Mouse (Mus musculus): ENCODE results near the gene Chst3.
"Not testable (repeated sequence)": the region's sequence is repeated elsewhere in the genome, so short reads cannot be mapped to it uniquely, and the experiment has no call there.

Chst3 gene

GRCm38 (mm10) chr10:60162184-60162972 is 56.7 kb downstream of the Chst3 start:
- DNase-seq (ENCODE audit: low read depth, low spot score) = not testable (repeated sequence)

- not testable (repeated sequence) for DNase-seq (ENCODE audit: low read depth, low spot score)
These were observed 57.7 kb downstream of the Chst3 start for GRCm38 (mm10) chr10:60161397-60161796.

DNA sequence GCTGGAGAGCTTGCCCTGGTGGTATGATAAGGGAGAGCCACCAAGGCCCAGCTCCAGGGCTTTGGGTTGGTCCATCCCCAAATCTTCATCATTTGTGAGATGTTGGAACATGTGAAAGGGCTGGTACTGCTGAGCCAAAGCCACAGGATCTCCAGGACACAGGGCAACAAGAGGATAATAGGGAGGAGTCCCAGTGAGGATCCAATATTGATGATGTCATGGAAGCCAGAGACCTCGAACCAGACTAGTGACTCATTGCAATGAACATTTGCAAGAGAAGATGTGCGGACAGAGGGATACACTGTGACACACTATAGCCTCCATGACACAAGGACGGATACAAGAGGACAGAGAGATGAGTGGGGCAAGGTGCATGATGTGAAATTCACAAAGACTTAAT is 60.9 kb downstream of the Chst3 start:
- DNase-seq (ENCODE audit: low read depth, low spot score) = no peak

GRCm38 (mm10) chr10:60156016-60156415 is 63.0 kb downstream of the Chst3 start:
- no peak for DNase-seq (ENCODE audit: low read depth, low spot score)

DNA sequence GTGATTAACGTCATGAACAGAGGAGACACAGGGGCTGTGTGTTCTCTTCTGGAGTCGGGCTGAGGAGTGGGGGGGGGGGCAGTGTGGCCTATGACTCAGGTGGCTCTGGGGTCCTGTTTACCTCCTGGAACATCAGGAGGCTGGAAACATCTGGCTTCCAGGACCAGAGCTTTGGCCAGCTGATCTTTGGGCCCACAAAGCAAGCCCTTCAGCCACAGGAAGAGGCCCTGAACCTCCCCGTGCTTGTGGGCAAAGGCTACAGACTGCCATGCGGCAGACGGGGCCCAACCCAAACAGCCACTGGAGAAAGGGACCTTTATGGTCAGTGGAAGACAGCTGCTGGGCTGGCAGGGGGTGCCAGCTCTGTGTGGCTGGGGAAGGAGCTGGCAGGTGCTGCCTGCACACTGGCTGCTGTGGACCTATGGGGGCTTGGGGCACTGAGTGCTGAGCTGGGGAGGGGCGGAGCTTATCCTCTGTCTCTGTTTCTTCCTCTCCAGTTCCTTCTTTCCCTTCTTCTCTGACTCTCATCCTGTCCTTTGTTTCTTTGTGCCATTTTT is 67.9 kb downstream of the Chst3 start:
- DNase-seq (ENCODE audit: low read depth, low spot score) = no peak

GRCm38 (mm10) chr10:60148087-60148486 is 71.0 kb downstream of the Chst3 start:
- no peak for DNase-seq (ENCODE audit: low read depth, low spot score)

DNA sequence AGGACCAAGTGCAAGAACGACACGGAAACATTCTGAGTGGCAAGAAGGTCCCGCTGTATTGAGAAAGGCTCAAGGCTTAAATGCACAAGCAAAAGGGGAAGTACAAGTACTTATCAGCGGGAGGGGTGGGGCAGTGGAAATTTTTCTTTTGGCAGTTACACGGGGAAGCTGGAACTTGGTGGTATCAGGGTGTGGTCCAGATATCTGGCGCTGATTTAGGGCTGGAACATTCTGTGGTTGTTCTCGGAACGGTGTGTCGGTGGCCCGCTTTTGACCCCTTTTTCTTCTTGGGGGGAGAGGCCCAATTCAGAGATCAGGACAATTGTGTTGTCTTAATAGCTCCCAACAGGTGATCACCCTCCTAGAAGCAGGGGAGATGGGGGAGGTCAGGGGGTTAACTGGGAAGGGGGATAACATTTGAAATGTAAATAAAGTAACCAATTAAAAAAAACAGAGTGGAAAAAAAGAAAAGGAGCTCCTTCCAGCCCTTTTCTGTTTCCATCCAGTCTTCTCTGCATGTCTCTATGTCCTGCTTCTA is 71.5 kb downstream of the Chst3 start:
- DNase-seq (ENCODE audit: low read depth, low spot score) = not testable (repeated sequence)

DNA sequence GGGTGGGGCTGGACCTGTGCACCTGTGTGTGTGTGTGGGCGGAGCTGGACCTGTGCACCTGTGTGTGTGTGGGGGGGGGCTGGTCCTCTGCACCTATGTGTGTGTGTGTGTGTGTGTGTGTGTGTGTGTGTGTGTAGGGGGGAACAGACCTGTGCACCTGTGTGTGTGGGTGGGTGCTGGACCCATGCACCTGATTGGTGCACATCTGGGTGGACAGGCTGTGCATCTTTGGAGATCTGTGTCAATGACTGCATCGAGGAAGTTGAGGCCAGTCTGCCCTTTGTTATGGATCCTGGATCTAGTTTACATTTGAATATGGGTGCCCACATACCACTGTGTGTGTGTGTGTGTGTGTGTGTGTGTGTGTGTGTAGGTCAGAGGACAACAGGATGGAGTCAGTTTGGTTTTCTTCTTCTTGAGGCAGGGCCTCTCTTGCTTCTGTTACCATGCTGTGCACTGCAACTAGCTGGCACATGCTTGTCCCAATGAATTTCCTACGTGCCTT is 77.4 kb downstream of the Chst3 start:
- DNase-seq (ENCODE audit: low read depth, low spot score) = no peak

DNA sequence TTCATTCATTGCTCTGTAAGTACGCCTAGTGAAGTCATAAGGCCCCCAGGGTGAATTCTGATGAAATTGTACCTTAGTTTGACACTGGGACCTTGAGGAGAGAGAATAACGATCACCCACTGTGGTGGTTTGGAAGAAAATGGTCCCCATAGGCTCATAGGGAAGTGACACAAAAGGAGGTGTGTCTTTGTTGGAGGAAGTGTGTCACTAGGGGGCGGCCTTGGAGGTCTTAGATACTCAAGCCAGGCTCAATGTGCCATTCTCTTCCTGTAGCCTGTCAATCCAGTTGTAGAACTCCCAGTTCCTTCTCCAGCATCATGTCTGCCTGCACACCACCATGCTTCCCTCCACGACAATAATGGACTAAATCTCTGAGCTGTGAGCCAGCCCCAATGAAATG is 78.3 kb downstream of the Chst3 start:
- no peak for DNase-seq (ENCODE audit: low read depth, low spot score)

GRCm38 (mm10) chr10:60138680-60139079 is 80.4 kb downstream of the Chst3 start:
- DNase-seq (ENCODE audit: low read depth, low spot score) = no peak

DNA sequence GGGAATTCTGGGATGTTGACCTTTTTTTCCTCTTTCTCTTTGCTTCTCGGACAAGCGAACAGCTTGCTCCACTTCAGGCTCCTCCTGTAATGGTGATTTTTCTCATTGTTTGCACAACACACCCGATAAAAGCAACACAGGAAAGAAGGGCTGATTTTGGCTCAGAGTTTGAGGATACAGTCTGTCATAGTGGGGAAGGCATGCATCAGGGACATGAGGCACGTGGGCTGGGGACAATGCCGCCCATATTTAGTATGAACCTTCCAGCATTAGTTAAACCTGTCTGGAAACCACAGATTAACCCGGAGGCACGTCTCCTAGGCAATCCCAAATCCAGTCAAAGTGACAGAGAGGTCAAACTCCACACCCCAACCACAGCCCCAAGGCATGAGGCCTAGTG is 82.1 kb downstream of the Chst3 start:
- DNase-seq (ENCODE audit: low read depth, low spot score) = no peak

DNA sequence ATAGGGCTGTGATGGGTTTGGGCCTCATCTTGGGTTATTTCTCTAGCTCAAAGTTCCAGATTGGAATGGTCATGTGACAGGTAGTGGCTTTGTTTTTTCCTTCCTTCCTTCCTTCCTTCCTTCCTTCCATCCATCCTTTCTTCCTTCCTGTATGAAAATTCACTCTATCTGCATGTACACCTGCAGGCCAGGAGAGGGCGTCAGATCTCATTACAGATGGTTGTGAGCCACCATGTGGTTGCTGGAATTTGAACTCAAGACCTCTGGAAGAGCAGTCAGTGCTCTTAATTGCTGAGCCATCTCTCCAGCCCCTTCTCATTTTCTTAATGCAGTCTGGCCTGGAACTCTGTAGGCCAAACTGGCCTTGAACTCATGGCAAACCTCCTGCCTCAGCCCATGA is 83.0 kb downstream of the Chst3 start:
- not testable (repeated sequence) for DNase-seq (ENCODE audit: low read depth, low spot score)

GRCm38 (mm10) chr10:60134201-60134600 is 84.9 kb downstream of the Chst3 start:
- DNase-seq (ENCODE audit: low read depth, low spot score) = no peak

DNA sequence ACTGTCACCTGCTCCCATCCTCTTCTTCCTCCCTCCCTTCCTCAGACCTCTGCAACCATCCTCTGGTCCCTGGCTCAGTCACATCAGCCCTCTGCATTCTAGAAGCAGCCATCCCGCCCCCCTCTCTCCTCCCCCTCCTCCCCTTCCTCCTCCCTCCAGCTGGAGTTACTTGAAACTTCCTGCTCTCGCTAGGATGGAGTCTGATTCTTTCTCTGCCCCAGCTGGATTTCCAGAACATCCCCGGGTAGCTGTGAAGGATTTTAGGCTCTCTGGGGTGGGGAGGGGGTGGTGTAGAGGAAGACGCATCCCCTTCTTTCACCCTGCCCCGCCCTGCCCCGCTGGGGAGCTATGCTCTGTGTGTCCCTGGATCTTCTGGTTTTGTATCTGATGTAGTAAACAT is 85.6 kb downstream of the Chst3 start:
- DNase-seq (ENCODE audit: low read depth, low spot score) = no peak
